Comparison of ENCODE assay signal across 15 mouse cellular contexts in genomic region chr11:115447321-115447885, GRCm38 (mm10). TPM values are rescaled to one million over a fixed set of nuclear protein-coding genes. Genes with fewer than 3 reads are reported as not detected.
DNase-seq lines count a peak whose midpoint lies in the region; ATAC-seq and TF ChIP-seq lines count a peak whose summit lies in the region.
"Had no signal": no experiment of that assay in that cellular context is flagged by ENCODE, and none has a peak within 500 bp of the region (broad histone marks: within the 10 kb centered on the region; RNA-seq: fewer than 3 reads in every experiment).

No protein-coding gene starts in this region.

- H3K4me2 ChIP-seq in midbrain, embryonic 11.5 days = no peak overlapping the region
- no peak overlapping the region for H3K4me2 ChIP-seq in midbrain, postnatal 0 days (ENCODE audit: low read depth, low read length, poor library complexity, severe bottlenecking)
- no peak overlapping the region for H3K4me2 ChIP-seq in liver, embryonic 11.5 days
- H3K4me2 ChIP-seq: limb, embryonic 15.5 days had no signal

- peak overlapping the region; percentile 73 for H3K27ac ChIP-seq in heart, embryonic 10.5 days
- H3K27ac ChIP-seq in midbrain, embryonic 11.5 days (ENCODE audit: low read depth, low read length) = no peak overlapping the region
- H3K27ac ChIP-seq in midbrain, postnatal 0 days (ENCODE audit: low read depth, low read length) = no peak overlapping the region
- H3K27ac ChIP-seq in liver, embryonic 11.5 days (ENCODE audit: low read depth, low read length) = peak overlapping the region; percentile 74
- H3K27ac ChIP-seq: limb, embryonic 15.5 days had no signal

- no peaks in the 10 kb centered on the region for H3K9me3 ChIP-seq in heart, embryonic 10.5 days
- H3K9me3 ChIP-seq in midbrain, embryonic 11.5 days (ENCODE audit: control insufficient read depth, low read length) = no peaks in the 10 kb centered on the region
- H3K9me3 ChIP-seq in midbrain, postnatal 0 days (ENCODE audit: low read length) = no peaks in the 10 kb centered on the region
- H3K9me3 ChIP-seq in liver, embryonic 11.5 days (ENCODE audit: control insufficient read depth, low read length) = no peaks in the 10 kb centered on the region
- H3K9me3 ChIP-seq: limb, embryonic 15.5 days had no signal

- WGBS in heart, embryonic 10.5 days = 80% methylated on average over 11 of the region's 11 CpGs
- 83% methylated on average over 11 of the region's 11 CpGs for WGBS in midbrain, embryonic 11.5 days
- WGBS in midbrain, postnatal 0 days = 82% methylated on average over 11 of the region's 11 CpGs
- 69% methylated on average over 11 of the region's 11 CpGs for WGBS in liver, embryonic 11.5 days

- TF ChIP-seq CTCF in midbrain, postnatal 0 days (IDR thresholded peaks at IDR 0.05) = no peak

- H3K9ac ChIP-seq in midbrain, embryonic 11.5 days (ENCODE audit: low read length) = no peak overlapping the region
- H3K9ac ChIP-seq in midbrain, postnatal 0 days (replicated peaks; ENCODE audit: low read length, poor library complexity, severe bottlenecking) = no peak overlapping the region
- no peak overlapping the region for H3K9ac ChIP-seq in liver, embryonic 11.5 days (ENCODE audit: low read depth, low read length)
- H3K9ac ChIP-seq: limb, embryonic 15.5 days had no signal

- DNase-seq in heart, embryonic 10.5 days (ENCODE audit: low spot score) = no peak
- DNase-seq in heart, adult 9 months (ENCODE audit: low spot score in 2 of 2) = no peak
- peak; percentile 64 for DNase-seq in midbrain, embryonic 11.5 days (ENCODE audit: low spot score, missing footprints)
- no peak for DNase-seq in midbrain, postnatal 0 days (ENCODE audit: low spot score)
- no peak for DNase-seq in liver, embryonic 11.5 days (ENCODE audit: low spot score)
- peak; percentile 81 for DNase-seq in yolk sac, embryonic 10.5 days (ENCODE audit: low spot score)
- no peak for DNase-seq in urinary bladder, postnatal 25 days (ENCODE audit: low spot score)
- DNase-seq: right cerebral cortex, adult 18-20 months; thymus, adult 2 months had no signal

- H3K4me3 ChIP-seq in heart, embryonic 10.5 days = no peak overlapping the region
- H3K4me3 ChIP-seq in midbrain, embryonic 11.5 days (ENCODE audit: low read depth, low read length) = no peak overlapping the region
- H3K4me3 ChIP-seq in midbrain, postnatal 0 days (ENCODE audit: low read depth, low read length) = no peak overlapping the region
- H3K4me3 ChIP-seq in liver, embryonic 11.5 days (ENCODE audit: low read depth, low read length) = no peak overlapping the region
- H3K4me3 ChIP-seq: limb, embryonic 15.5 days had no signal

- no peaks in the 10 kb centered on the region for H3K36me3 ChIP-seq in heart, embryonic 10.5 days
- no peaks in the 10 kb centered on the region for H3K36me3 ChIP-seq in midbrain, embryonic 11.5 days (ENCODE audit: control insufficient read depth, insufficient read depth, low read length)
- no peaks in the 10 kb centered on the region for H3K36me3 ChIP-seq in midbrain, postnatal 0 days (ENCODE audit: insufficient read depth, low read length)
- no peaks in the 10 kb centered on the region for H3K36me3 ChIP-seq in liver, embryonic 11.5 days (ENCODE audit: control insufficient read depth, insufficient read depth, low read length)
- H3K36me3 ChIP-seq: limb, embryonic 15.5 days had no signal

- H3K4me1 ChIP-seq in heart, embryonic 10.5 days = peaks cover 35% of the 10 kb centered on the region
- H3K4me1 ChIP-seq in midbrain, embryonic 11.5 days (ENCODE audit: control insufficient read depth, insufficient read depth, low read length) = no peaks in the 10 kb centered on the region
- H3K4me1 ChIP-seq in midbrain, postnatal 0 days (ENCODE audit: insufficient read depth, low read length) = no peaks in the 10 kb centered on the region
- peaks cover 5% of the 10 kb centered on the region for H3K4me1 ChIP-seq in liver, embryonic 11.5 days (replicated peaks; ENCODE audit: control insufficient read depth, insufficient read depth, low read length)
- H3K4me1 ChIP-seq: limb, embryonic 15.5 days had no signal

- peaks cover 13% of the 10 kb centered on the region; the same call in 1 of the 2 replicates for H3K27me3 ChIP-seq in heart, embryonic 10.5 days (ENCODE audit: insufficient read depth, poor library complexity, severe bottlenecking)
- H3K27me3 ChIP-seq in midbrain, embryonic 11.5 days (ENCODE audit: control insufficient read depth, insufficient read depth, low read length) = no peaks in the 10 kb centered on the region
- H3K27me3 ChIP-seq in midbrain, postnatal 0 days (ENCODE audit: insufficient read depth, low read length) = no peaks in the 10 kb centered on the region
- H3K27me3 ChIP-seq in liver, embryonic 11.5 days (replicated peaks; ENCODE audit: control insufficient read depth, insufficient read depth, low read length) = no peaks in the 10 kb centered on the region
- H3K27me3 ChIP-seq: limb, embryonic 15.5 days had no signal

- no peak for ATAC-seq in midbrain, embryonic 11.5 days (ENCODE audit: low FRiP score)
- no peak for ATAC-seq in midbrain, postnatal 0 days (ENCODE audit: low FRiP score)
- no peak for ATAC-seq in liver, embryonic 11.5 days (replicated peaks; ENCODE audit: low FRiP score)
- ATAC-seq in monocyte, adult 5-6 weeks (replicated peaks; ENCODE audit: insufficient number of reproducible peaks, low FRiP score, low TSS enrichment, poor library complexity, severe bottlenecking) = no peak

RNA-seq across cellular contexts. Expression of gene Trim80, which starts 7.1 kb away (rescaled TPM):
- polyA plus RNA-seq in heart, embryonic 10.5 days (2016; fragmentation: Nextera tagmentation; extraction: Ambion mirVana) = 0.19 and 0.23 TPM in 2 replicates
- polyA plus RNA-seq in midbrain, embryonic 11.5 days (2014; fragmentation: Nextera tagmentation; extraction: Ambion mirVana) = not detected in 2 replicates
- 0.44 TPM in 1 of 2 replicates, not detected in the other for total RNA-seq in midbrain, postnatal 0 days (2014; rRNA removed)
- not detected in 2 replicates for polyA plus RNA-seq in midbrain, postnatal 0 days (2015; fragmentation: Nextera tagmentation; extraction: Ambion mirVana)
- 0.18 and 0.27 TPM in 2 replicates for polyA plus RNA-seq in liver, embryonic 11.5 days (2014; fragmentation: Nextera tagmentation; extraction: Ambion mirVana)
- total RNA-seq in monocyte, adult 5-6 weeks (2017) = not detected in 3 replicates
- total RNA-seq: adrenal gland, postnatal 4 days; heart, adult 18-20 months; left cerebral cortex, adult 18-20 months; neutrophil, adult 5-6 weeks had no signal
- polyA plus RNA-seq: limb, embryonic 15.5 days had no signal

RNA-seq across cellular contexts. Expression of gene Slc16a5, which starts 14.9 kb away (rescaled TPM):
- polyA plus RNA-seq in heart, embryonic 10.5 days (2016; fragmentation: Nextera tagmentation; extraction: Ambion mirVana) = 0.33 and 0.36 TPM in 2 replicates
- 0.14 TPM in 1 of 2 replicates, not detected in the other for polyA plus RNA-seq in midbrain, embryonic 11.5 days (2014; fragmentation: Nextera tagmentation; extraction: Ambion mirVana)
- total RNA-seq in midbrain, postnatal 0 days (2014; rRNA removed) = not detected in 2 replicates
- 0.21 and 0.23 TPM in 2 replicates for polyA plus RNA-seq in midbrain, postnatal 0 days (2015; fragmentation: Nextera tagmentation; extraction: Ambion mirVana)
- polyA plus RNA-seq in liver, embryonic 11.5 days (2014; fragmentation: Nextera tagmentation; extraction: Ambion mirVana) = not detected in 2 replicates
- 0.39 TPM in 1 of 3 replicates, not detected in the others for total RNA-seq in monocyte, adult 5-6 weeks (2017)
- total RNA-seq: left cerebral cortex, adult 18-20 months had no signal
- polyA plus RNA-seq: limb, embryonic 15.5 days had no signal

RNA-seq across cellular contexts. Expression of gene Kctd2, which starts 27.5 kb away (rescaled TPM):
- 12.3 and 13.3 TPM in 2 replicates for polyA plus RNA-seq in heart, embryonic 10.5 days (2016; fragmentation: Nextera tagmentation; extraction: Ambion mirVana)
- 21.6 and 24.0 TPM in 2 replicates for polyA plus RNA-seq in midbrain, embryonic 11.5 days (2014; fragmentation: Nextera tagmentation; extraction: Ambion mirVana)
- total RNA-seq in midbrain, postnatal 0 days (2014; rRNA removed) = 22.1 and 27.4 TPM in 2 replicates
- 27.7 and 29.4 TPM in 2 replicates for polyA plus RNA-seq in midbrain, postnatal 0 days (2015; fragmentation: Nextera tagmentation; extraction: Ambion mirVana)
- polyA plus RNA-seq in liver, embryonic 11.5 days (2014; fragmentation: Nextera tagmentation; extraction: Ambion mirVana) = 8.4 and 8.9 TPM in 2 replicates
- 20.7 to 29.6 TPM (median 24.3 TPM) in 3 replicates for total RNA-seq in monocyte, adult 5-6 weeks (2017)

RNA-seq across cellular contexts. Expression of gene Atp5h, which starts 27.6 kb away (rescaled TPM):
- 1,131 and 1,417 TPM in 2 replicates for polyA plus RNA-seq in heart, embryonic 10.5 days (2016; fragmentation: Nextera tagmentation; extraction: Ambion mirVana)
- polyA plus RNA-seq in midbrain, embryonic 11.5 days (2014; fragmentation: Nextera tagmentation; extraction: Ambion mirVana) = 886 and 917 TPM in 2 replicates
- total RNA-seq in midbrain, postnatal 0 days (2014; rRNA removed) = 319 and 329 TPM in 2 replicates
- 934 and 951 TPM in 2 replicates for polyA plus RNA-seq in midbrain, postnatal 0 days (2015; fragmentation: Nextera tagmentation; extraction: Ambion mirVana)
- 835 and 884 TPM in 2 replicates for polyA plus RNA-seq in liver, embryonic 11.5 days (2014; fragmentation: Nextera tagmentation; extraction: Ambion mirVana)
- total RNA-seq in monocyte, adult 5-6 weeks (2017) = 553 to 728 TPM (median 631 TPM) in 3 replicates

RNA-seq across cellular contexts. Expression of gene Armc7, which starts 28.1 kb away (rescaled TPM):
- polyA plus RNA-seq in heart, embryonic 10.5 days (2016; fragmentation: Nextera tagmentation; extraction: Ambion mirVana) = 5.4 and 7.6 TPM in 2 replicates
- 7.7 and 7.8 TPM in 2 replicates for polyA plus RNA-seq in midbrain, embryonic 11.5 days (2014; fragmentation: Nextera tagmentation; extraction: Ambion mirVana)
- 9.0 and 14.0 TPM in 2 replicates for total RNA-seq in midbrain, postnatal 0 days (2014; rRNA removed)
- 12.9 and 13.4 TPM in 2 replicates for polyA plus RNA-seq in midbrain, postnatal 0 days (2015; fragmentation: Nextera tagmentation; extraction: Ambion mirVana)
- polyA plus RNA-seq in liver, embryonic 11.5 days (2014; fragmentation: Nextera tagmentation; extraction: Ambion mirVana) = 5.7 and 6.0 TPM in 2 replicates
- total RNA-seq in monocyte, adult 5-6 weeks (2017) = 23.8 to 24.6 TPM (median 24.2 TPM) in 3 replicates

Comparison
In these comparisons a context has a peak if more than half of its experiments do, and no peak if none do; other contexts are left out.
1. DNase-seq: peak in midbrain, embryonic 11.5 days (single experiment) and yolk sac, embryonic 10.5 days (single experiment); none in heart, embryonic 10.5 days (single experiment), heart, adult 9 months (0 of 2), midbrain, postnatal 0 days (single experiment), liver, embryonic 11.5 days (single experiment) and urinary bladder, postnatal 25 days (single experiment).
2. H3K27ac ChIP-seq: peak in heart, embryonic 10.5 days (single experiment) and liver, embryonic 11.5 days (single experiment); none in midbrain, embryonic 11.5 days (single experiment) and midbrain, postnatal 0 days (single experiment).